Mouse (Mus musculus): ENCODE measurements at regions not wholly inside any gene's neighbourhood (a gene's known extent, or its start where the extent isn't known, plus 50 kb on each side); places are given as distances from the start of the nearest gene placed in this dataset.
"Not testable (repeated sequence)": the region's sequence is repeated elsewhere in the genome, so short reads cannot be mapped to it uniquely, and the experiment has no call there.

DNA sequence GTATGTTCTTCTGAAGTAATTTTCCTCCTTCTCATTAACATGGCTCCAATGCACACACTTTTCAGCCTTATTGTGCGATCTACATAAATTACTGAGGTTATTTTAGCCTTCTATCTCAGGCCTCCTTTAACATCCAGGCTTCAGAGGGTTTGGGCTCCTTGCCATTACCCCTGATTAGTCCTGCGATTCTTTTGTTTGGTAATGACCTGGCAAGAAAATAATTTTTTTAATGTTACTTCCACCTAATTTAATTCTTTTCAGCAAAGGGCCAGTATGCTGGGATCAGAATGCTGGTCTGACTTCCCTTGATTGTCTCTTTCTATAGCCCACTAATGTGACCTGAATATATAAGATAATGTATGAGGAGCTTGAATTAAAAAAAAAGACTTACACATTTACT, 739.4 kb downstream of the Tbl1xr1 start:
- no peak for DNase-seq (ENCODE audit: low read depth, low spot score)

DNA sequence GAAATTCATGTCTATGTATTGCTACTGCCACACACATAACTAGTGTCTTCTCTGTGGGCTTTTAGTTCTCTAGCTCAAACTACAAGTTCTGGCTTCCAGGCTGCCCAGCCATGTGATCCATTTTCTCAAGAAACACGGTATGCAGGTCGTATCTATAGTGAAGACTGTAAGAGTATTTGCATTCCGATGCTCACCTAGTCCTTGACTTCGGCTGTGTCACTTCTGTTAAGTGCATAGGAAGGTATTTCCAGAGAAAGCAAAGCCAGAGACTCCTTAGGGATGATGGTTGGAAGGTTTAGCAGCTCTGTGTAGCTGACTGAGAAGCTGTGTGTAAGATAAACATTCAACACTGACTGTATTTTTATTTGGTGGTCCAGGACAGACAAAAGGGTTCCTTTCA, 750.0 kb downstream of the Tbl1xr1 start:
- no peak for DNase-seq (ENCODE audit: low read depth, low spot score)

DNA sequence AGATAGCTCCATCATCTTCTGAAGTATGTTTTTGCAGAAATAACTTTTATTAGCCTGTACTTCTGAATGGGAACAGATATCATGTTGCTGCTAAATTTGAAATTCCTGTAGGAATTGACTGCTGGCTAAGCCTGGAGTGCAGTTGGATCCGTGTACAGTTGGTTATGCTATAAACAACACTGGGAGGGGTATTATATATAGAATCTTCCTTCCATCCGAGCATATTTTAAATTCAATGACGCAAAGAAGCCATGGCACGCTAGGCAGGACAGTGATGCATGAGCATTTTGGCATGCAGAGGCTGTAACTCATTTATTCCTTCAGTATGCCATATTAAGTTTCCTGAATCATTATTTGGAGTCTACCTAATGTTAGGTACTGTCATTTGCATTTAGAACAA, 762.5 kb downstream of the Tbl1xr1 start:
- no peak for DNase-seq (ENCODE audit: low read depth, low spot score)

DNA sequence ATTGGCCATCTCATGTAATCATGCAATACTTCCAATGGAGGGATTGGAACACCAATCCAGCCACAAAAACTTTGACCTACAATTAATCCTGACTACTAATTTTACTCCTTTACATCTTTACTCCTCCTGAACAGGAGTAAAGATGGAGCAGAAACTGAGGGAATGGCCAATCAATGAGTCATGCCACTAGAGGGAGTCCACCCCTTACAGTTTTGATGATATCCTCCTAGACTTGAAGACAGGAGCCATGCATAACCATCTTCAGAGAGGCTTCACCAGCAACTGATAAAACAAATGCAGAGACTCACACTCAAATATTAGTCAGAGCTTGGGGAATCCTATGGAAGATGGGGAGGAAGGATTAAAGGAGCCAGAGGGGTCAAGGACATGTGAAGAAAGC, 774.0 kb downstream of the Tbl1xr1 start:
- DNase-seq (ENCODE audit: low read depth, low spot score): peak; percentile 33

DNA sequence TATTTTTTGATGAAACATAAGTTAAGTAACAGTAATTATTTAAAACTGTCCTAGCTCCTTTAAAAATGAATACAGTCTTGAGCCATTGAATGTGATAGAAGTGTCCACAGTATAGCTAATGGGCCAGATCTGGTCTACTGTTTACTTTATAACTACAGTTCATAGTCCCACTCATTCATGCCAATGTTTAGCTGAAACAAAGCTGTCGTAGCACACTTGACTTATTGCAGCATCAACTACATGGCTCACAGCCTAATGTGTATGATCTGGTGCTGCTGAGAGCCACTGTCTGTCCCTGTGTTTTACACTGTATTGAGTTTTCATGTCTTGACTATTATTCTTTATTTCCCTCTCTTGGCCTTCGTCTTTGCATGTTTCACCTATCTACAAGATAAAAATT, 787.1 kb downstream of the Tbl1xr1 start:
- no peak for DNase-seq (ENCODE audit: low read depth, low spot score)

DNA sequence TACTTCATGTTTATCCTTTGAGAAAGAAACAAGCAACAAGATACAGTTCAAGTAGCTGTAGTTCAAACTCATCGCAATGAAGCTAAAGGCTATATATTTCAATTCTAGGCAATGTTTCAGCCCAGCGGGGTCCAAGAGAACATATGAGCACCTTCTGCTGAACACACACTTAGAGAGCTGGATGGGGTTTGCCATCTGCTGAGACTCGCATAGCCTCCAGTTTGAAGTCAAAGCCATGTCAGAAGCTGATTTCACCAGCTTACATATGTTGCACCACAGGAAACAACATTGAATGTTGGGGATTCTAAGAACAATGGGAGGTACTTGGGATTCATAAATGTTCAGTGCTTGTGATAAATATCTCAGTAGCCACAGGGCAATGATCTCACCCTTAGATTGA, 801.4 kb downstream of the Tbl1xr1 start:
- DNase-seq (ENCODE audit: low read depth, low spot score): no peak

DNA sequence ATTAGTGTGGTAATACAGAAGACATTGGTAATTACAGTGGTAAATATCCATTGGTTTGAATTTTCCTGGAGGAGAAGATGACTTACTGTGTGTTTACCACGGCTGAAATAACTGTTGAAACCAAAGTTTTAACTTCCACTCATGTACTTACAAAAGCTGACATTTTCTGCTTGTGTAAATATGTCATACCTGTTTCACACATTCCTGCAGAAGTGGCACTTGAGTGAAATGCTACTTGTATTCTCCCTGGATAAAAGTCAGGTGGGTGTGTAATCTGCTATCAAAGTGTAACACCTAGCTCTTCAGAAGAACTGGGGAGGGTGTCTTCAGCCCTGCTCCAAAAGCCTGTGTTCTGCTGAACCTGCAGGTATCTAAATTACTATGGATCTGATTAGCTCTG, 816.3 kb downstream of the Tbl1xr1 start:
- DNase-seq (ENCODE audit: low read depth, low spot score): no peak

DNA sequence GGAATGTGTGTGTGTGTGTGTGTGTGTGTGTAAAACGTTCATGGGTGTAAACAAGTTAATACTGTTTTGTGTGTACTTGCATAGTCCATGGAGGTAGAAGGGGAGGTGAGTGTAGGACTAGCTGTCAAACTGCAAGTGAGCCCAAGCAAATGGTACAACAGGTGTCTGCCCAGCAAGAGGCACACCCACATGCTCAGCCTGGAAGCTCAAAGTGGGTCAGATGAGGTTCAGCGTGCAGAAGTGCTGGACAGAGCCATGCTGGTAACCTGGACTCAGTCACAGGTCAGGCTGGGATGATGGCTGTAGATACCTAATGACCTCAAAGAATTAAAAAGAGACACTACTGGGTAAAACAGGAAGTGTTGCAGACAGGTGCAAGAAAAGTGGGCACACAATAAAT, 821.2 kb downstream of the Tbl1xr1 start:
- peak; percentile 48 for DNase-seq (ENCODE audit: low read depth, low spot score)

DNA sequence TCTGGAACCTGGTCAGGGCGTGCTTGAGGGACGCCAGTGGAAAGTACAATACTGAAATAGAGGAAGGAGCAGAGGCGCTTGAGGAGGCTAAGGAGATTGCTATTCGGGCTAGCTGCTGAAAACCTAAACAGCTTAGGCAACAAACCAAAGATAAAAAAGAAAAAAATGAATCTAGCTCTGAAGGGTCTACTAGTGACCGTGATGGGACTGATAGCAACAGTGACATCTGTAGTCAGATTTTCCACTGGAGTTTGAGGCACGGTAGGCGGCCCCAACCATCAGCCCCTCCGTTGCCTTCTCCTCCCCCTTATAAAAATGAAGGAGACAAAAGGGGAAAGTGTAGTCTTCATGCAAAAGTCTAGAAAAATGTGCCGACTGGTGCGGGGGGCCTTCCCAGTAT, 824.5 kb downstream of the Tbl1xr1 start:
- DNase-seq (ENCODE audit: low read depth, low spot score): peak; percentile 66

DNA sequence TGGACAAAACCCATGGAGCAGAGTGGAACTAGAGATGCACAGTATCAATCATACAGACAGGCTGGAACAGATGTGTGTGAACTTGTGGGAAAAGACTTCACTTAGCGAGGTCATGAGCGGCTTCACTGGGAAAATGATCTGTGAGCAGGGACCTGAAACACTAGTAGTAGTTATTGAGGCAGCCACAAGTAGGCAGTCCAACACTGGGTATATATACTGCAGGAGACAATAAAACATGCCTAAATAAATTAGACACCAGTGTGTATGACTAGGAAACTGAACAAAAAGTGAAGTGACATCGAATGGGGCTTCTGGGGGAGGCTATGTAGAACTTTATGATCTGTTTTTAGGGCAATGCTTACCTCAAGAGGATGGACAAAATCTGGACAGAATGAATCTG, 852.5 kb downstream of the Tbl1xr1 start:
- peak; percentile 31 for DNase-seq (ENCODE audit: low read depth, low spot score)

DNA sequence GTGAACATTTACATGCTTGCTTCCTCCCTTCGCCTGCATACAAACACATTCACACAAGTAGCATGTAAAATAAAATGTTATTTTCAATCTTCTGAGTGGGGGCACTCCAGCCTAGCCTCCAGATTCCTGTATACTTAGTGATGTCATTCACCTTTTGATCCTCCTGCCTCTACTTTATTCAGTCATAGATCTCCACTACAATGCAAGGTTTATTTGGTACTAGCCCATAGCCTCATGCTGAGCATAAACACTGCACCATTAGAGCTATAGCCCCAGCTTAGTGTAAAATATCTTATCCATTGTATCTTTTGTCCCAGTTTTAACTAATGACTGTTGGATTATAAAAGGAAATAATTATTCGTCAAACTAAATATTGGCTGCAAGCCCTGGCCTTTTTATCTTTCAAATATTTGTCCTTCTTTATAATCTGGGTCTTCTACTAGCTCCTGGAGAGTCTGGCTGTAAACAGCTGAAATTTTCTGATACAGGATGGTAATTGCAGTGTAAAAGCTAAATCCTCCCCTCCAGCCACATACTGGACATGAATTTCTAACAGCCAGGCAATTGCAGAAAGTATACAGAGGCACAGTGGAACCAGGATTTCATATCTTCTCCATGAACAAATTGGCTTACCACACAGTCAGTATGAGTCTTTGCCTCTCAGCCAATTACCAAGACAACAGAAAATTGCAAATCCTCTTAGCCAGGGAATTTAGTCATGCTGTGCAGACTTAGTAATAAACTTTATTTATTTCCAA, 853.5 kb downstream of the Tbl1xr1 start:
- DNase-seq (ENCODE audit: low read depth, low spot score): no peak

DNA sequence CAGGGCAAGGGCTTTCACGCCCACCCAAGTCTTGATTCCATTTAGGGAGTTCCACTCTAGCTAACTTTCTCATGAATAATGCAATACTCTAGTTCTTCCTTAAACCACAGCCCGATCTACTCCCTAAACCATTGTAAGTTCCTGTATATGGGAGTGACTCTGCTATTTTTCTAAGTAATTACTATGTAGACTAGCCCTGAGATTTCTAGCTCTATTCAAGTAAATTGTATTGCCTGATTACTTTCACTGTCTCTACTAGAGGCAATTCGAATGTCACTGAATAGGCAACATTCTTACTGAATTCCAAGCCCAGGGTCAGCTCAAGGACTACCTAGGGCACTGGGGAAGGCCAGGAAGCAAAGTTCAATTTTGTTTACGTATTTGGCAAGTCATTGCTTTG, 869.2 kb downstream of the Tbl1xr1 start:
- not testable (repeated sequence) for DNase-seq (ENCODE audit: low read depth, low spot score)

DNA sequence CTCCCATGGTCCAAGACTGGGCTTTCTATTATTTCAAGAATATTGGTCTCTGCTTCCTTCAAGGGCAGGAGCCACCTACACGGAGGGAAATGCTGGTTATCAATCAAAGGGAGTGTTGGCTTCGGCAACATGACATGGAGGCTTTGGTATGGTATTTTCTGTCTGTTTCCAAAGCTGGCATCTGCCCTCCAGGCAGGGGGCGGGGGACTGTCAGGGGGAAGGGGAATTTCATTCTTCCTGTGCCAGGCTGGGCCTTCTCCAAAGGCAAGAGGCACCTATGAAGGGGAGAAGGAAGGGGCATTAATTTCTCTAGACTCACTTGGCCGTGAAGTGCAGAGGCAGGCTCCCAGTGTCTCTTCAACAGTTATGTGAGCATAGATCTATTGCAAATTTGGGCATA, 870.7 kb downstream of the Tbl1xr1 start:
- DNase-seq (ENCODE audit: low read depth, low spot score): no peak

DNA sequence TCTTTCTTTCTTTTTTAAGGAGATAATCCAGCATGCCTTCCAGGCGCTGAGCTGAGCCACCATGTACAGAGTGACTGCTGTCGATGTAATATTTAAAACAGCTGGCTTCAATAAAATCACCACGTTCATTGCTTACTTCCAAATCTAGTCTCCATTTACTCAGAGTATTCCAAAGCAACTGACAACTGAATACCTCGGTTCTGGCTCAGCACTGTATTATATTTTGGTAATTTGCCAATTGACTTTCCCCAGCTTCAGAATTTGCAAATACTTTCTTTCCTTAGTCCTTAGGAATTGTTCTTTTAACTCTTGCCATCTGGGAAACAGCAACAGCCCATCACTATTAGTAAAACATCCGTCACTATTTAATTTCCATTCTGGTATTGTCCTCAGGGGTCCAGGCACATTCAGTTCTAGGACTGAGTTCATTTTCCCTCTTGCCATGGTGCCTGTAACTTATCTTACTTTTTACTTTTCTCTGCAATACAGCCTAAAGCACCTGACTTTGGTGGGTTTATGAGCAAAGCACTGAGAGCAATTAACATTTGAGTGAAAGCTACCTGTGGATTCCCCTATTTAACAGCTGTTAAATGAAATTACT, 871.8 kb downstream of the Tbl1xr1 start:
- no peak for DNase-seq (ENCODE audit: low read depth, low spot score)

DNA sequence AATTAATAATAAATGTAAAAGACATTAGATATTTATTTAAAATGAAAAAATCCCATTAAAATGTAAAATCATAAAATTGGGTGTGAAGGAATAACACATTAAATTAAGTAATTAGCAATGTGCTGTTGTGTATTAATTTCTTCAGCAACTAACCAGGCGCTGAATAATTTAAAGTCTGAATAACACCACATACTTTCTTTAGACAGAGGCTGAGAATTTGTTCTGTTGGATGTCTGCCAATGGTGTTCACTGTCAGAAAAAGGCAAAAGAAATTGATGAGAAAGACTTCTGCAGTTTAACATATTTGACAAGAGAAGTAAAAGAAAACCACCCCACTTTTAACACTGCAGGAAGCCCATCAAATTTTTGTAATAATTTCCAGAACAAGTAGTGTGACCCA, 881.0 kb downstream of the Tbl1xr1 start:
- DNase-seq (ENCODE audit: low read depth, low spot score): no peak

DNA sequence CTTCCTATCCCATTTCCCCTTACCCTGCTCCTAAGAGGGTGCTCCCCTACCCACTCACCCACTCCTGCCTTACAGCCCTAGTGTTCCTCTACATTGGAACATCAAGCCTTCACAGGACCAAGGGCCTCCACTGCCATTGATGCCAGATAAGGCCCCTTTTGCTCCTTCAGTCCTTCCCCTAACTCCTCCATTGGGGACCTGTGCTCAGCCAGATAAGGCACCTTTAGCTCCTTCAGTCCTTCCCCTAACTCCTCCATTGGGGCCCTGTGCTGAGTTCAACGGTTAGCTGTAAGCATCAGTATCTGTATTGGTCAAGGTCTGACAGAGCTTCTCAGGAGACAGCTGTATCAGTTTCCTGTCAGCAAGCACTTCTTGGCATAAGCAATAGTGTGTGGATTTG, 896.2 kb downstream of the Tbl1xr1 start:
- DNase-seq (ENCODE audit: low read depth, low spot score): no peak

DNA sequence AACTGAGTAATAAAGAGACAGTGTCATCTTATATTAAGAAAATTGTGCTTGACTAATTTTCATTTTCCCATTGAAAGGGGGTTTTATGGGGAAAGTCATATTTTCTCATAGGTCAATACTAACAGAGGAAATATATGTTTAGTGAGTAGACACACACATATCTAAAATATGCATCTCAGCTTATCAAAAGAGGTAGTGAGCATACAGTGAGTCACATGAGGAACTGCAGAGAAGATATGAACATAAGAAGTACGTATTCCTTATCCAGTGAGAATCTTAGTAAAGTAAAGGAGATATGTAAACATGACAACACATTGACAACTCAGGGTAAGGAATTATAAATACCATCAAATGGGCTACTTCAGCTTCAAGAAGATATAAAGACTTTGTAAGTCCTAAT, 900.3 kb downstream of the Tbl1xr1 start:
- no peak for DNase-seq (ENCODE audit: low read depth, low spot score)

DNA sequence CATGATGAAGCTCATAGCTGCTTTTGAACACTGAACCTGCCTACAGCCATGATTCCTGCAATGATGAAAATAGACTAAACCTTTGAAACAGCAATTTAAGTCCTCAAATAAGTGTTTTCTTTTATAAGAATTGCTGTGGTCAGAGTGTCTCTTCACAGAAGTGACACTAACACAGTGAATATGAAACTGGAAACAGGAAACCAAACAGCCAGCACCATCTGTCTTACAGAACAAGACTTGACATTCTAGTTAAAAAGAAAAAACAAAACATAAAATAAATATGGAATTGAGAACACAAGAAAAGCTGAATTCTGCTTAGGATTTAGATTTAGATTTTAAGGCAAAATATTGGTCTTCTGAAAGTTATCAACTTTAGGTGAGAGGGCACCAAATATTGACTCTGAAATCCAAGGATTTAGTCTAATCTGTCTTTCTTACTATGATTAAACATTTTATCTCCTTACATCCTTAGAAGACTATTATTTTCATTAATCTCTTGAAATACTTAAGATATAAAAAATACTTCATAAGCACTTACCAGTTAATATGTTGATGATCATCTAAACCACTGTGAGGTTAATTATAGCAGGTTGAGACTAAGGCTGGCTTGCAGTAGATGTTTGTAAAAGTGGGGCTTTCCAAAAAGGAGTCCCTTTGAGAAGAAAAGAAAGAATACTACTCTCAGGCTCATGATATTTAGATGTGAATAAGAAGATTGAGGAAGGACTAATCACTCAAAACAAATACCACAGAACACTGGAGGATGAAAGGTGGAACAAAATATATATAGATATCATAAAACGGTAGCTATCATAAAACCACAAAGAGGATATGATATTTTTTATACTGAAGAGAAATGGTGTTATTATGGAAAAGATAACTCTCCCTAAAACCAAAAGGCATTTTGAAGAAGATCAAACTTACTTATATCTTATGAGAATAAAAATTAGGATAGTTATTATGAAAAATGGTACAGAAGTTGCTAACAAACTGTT, 903.7 kb downstream of the Tbl1xr1 start:
- DNase-seq (ENCODE audit: low read depth, low spot score): peak; percentile 80

DNA sequence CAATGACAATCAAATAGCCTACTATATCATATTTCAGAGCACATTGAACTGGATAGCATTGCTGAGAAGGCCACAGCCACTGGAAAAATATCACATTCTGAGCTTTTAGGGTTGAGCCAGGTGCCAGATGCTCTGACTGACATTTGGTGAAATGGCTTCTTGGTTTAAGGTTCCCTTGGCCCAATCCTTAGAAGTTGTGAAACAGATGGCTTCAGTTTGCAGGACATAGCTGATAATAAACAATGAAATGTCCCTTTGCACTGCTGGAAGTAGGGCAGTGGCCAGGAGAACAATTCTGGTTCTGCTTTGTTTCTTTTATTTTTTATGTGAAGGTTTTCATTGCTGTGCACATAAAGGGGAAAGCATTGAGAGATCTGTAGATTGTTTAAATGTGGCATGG, 906.0 kb downstream of the Tbl1xr1 start:
- no peak for DNase-seq (ENCODE audit: low read depth, low spot score)

DNA sequence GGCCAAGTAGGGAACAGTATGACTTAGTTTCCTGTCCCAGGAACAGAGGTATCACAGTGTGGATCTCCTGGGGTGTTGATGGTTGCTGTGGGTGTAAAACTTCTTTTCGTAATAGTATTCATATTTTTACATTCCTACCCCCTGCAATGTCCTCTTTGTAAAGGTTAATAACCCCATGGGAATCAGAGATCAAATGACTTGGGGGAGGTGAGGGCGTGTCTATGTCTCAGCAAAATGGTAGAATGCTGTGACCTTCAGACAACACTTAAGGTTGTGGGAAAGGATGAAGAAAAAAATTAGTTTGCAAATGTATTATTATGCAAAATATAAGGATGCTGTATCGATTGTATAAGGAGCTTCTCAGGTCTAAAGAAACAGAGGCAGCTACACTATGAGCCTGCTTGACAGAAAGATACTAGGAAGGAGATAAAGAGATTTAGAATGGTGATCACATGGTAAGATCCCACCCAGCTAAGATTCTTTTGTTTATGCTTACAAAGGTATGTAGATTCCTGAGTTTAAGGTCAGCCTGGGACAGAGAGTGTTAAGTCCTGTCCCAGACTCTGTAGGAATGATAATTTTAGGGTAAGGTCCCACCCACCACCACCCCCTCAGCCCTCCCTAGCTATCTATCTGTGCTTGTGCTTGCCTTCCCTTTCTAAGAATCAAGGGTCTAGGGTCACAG, 913.8 kb downstream of the Tbl1xr1 start:
- DNase-seq (ENCODE audit: low read depth, low spot score): no peak

DNA sequence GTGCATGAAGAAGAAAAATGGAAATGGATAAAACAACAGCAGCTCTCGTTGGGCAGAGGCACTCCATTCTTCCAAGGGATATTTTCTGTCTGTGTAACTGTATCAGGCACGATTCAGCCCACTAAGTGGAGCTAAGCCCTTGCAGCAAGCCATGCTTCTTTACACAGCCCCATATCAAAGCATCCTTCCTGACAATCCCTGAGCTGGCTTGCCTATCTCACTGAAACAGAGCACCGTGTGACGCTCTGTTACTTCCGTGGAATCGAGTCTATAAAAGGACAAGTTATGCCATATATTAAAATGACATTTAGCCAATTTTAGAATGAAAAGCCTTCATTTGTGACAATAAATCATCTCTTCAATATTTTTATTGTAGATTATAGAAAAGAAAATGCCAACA, 918.8 kb downstream of the Tbl1xr1 start:
- DNase-seq (ENCODE audit: low read depth, low spot score): no peak

DNA sequence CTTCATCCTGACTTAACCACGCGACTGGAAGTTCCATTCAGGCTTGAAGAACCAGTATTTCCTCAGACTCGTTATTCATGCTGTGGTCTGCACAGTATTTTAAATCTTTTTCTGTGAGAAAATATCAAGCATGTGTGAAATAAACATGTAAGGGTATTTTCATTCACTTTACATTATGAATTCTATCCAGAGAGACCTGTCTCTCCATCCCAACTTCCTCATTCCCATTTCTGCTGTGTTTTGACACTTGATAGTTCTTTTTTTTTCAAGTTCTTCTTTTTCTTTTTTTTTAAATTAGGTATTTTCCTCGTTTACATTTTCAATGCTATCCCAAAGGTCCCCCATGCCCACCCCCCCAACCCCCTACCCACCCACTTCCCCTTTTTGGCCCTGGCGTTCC, 919.4 kb downstream of the Tbl1xr1 start:
- no peak for DNase-seq (ENCODE audit: low read depth, low spot score)

Measured in A20 (cell line).